Mouse (Mus musculus) left cerebral cortex, postnatal 10 days (tissue): ENCODE measurements around the gene Hivep3. TPM values are rescaled to one million over a fixed set of nuclear protein-coding genes. Genes with fewer than 3 reads are reported as not detected.

Experiments
- DNase-seq, 2 experiments: peaks; one replicate each; pipeline ENCODE4 v3.0.0; 2021 to 2022; ENCODE audit warnings: low spot score in 2 of 2, mixed read lengths in 1 of 2; ENCODE audit errors: extremely low spot score in 1 of 2
- intact Hi-C: fragments of 180-260 bp; cut with DNase I; formaldehyde crosslinking; loops from one replicate; pipeline ENCODE4 v1.15.1; 2025
- total RNA-seq, 2 experiments: library from RNA; stranded (reverse); gene quantifications; 2 replicates each; pipeline ENCODE4 v1.2.3; 2021

Hivep3 gene
- total RNA-seq, 2 experiments from 2014 or later: 71.9 to 74.3 TPM

- no peak for DNase-seq
- intact Hi-C loops: no loop called here
These were observed 430.7 kb downstream of the Hivep3 start for GRCm38 (mm10) chr4:120164316-120164715.

- DNase-seq: no peak
- intact Hi-C loops: no loop called here
These were observed 434.2 kb downstream of the Hivep3 start for GRCm38 (mm10) chr4:120167778-120168177.

GRCm38 (mm10) chr4:120168346-120168745 is 434.8 kb downstream of the Hivep3 start:
- intact Hi-C loops: no loop called here
- DNase-seq: no peak

GRCm38 (mm10) chr4:120170387-120170936 is 436.9 kb downstream of the Hivep3 start:
- intact Hi-C loops: no loop called here
- DNase-seq: no peak

GRCm38 (mm10) chr4:120172050-120172684 is 438.6 kb downstream of the Hivep3 start:
- intact Hi-C loops: no loop called here
- DNase-seq: peak; percentile 63 to 66

GRCm38 (mm10) chr4:120179123-120179522 is 445.5 kb downstream of the Hivep3 start:
- intact Hi-C loops: no loop called here
- DNase-seq: no peak

GRCm38 (mm10) chr4:120180535-120180934 is 447.0 kb downstream of the Hivep3 start:
- intact Hi-C loops: no loop called here
- DNase-seq: no peak

- intact Hi-C loops: no loop called here
- DNase-seq: no peak
These were observed 450.9 kb downstream of the Hivep3 start for GRCm38 (mm10) chr4:120184374-120184991.

GRCm38 (mm10) chr4:120186441-120186840 is 452.9 kb downstream of the Hivep3 start:
- intact Hi-C loops: no loop called here
- no peak for DNase-seq

- DNase-seq: no peak
- intact Hi-C loops: no loop called here
These were observed 453.4 kb downstream of the Hivep3 start for GRCm38 (mm10) chr4:120186934-120187333.

Other genes with a start within 250 kb of the Hivep3 start
- 10 to 100 TPM; 20.8 to 21.8 TPM for gene Rimkla, start 241.2 kb upstream of the Hivep3 start, total RNA-seq
- gene Foxj3, start 196.8 kb upstream of the Hivep3 start, total RNA-seq: 10 to 100 TPM; 59.6 to 73.9 TPM
- 10 to 100 TPM; 25.9 to 26.2 TPM for gene Frg2f1, start 194.3 kb upstream of the Hivep3 start, total RNA-seq
- not detected for gene Guca2a, start 96.1 kb upstream of the Hivep3 start, total RNA-seq
- not detected for gene Guca2b, start 74.8 kb upstream of the Hivep3 start, total RNA-seq